Mouse (Mus musculus): Measurements from ENCODE around the gene Trim61.

DNA sequence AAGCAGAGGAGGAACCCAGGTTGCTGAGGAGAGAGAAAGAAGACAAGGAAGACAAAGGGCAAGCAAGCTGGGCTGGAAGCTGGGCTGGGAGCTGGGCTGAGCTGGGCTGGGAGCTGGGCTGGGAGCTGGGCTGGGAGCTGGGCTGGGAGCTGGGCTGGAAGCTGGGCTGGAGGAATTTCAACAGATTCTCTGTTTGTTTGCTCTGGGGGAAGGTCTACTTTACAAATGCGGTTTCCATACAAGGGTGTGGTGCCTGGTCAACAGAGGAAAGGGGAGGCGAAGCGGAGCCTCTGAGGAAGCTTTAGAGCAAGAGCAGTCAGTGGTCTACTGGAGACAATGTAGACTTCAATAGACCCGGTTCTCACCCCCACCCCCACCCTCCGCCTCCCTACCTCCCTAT lies 28.2 kb upstream of the Trim61 start:
- no peak for TF ChIP-seq CTCF (IDR thresholded peaks at IDR 0.05; ENCODE audit: low read depth)
- TF ChIP-seq EP300 (optimal IDR thresholded peaks at IDR 0.05), result no peak

Measured in stomach, postnatal 0 days (tissue).